Mouse (Mus musculus) c-Kit-negative CD71-positive TER-119-positive erythroid progenitor cells, embryonic 14.5 days (primary cell): Measurements from ENCODE around the gene Cfap20.
"Not testable (repeated sequence)": the region's sequence is repeated elsewhere in the genome, so short reads cannot be mapped to it uniquely, and the experiment has no call there.

ENCODE experiments used
- DNase-seq: peaks from one replicate; pipeline ENCODE4 v3.0.0-alpha.2; 2013; ENCODE audit warnings: low read depth, low spot score

Cfap20 gene

DNA sequence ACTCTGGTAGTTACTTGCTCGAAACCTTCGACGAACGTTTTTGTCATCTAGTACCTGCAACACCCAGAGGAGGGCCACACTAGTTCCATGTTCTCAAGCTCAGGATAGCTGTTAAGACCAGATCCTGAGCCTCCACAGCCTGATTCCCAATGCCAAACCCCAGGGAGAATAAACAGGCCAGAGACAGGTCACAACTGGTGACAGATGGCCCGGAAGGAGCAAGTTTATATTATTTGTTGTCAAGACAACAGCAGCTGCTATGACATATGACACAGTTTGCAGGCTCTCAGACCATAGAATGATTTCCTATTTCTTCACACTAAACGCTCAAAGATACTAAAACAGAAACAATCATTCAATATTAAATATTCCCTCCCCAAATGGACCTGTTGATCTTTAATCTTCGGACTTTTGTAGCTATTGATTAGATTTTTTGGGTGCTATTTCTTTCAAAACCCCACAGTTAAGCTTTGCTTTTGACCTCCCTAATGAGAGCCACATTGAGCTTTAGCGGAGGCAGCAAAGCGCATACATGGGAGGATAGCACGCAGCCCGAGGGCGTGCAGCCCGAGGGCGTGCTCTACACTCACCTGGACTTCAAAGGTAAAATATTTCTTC lies 12.4 kb downstream of the Cfap20 start:
- DNase-seq, result no peak

DNA sequence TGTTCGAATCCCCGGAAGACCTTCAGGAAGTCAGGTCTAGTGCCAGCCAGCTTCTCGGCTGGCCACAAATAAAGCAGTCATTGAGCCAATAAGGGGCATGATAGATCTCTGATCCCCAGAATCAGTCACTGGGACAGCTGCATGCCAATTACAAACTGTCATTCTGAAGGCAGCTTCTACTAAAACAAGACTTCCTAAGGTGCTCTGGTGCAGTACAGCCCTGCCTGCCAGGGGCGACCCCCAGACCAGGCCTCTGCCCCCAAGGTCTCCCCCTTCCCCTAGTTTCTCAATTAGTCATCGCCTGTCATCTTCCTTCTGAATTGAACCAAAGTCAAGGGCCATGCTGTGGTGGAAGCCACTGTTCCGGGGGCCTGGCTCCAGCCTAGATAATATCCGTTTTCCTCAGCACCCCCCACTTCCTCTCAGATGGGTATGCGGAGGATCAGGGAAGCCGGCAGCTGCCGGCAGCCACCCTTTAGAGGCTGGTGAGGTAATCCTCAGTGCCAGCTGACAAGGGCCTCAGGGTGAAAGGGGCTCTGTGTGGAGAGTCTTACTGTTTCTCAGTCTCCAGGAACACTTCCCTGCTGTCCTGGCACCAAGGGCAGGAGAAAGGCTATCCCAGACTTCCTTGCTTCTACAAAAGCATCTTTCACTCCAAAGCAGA lies 23.2 kb downstream of the Cfap20 start:
- no peak for DNase-seq

DNA sequence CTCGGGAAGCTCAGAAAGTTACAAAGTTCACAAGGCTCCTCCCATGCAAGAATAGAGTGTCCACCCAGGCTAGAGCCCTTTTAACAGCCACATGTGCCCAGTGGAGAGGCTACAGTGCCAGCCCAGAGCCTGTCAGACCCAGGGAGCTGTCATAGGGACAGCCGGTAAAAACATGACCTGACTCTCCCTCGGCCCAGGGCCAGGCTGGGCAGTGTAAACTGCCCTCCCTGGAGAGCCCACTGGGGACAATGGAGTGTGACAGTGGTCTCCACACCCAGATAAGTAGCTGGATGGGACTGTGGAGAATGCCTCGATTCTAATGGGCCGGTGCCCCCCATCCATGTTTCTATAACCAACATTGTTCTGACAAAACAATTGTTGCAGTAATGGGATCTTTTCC lies 25.2 kb downstream of the Cfap20 start:
- no peak for DNase-seq

DNA sequence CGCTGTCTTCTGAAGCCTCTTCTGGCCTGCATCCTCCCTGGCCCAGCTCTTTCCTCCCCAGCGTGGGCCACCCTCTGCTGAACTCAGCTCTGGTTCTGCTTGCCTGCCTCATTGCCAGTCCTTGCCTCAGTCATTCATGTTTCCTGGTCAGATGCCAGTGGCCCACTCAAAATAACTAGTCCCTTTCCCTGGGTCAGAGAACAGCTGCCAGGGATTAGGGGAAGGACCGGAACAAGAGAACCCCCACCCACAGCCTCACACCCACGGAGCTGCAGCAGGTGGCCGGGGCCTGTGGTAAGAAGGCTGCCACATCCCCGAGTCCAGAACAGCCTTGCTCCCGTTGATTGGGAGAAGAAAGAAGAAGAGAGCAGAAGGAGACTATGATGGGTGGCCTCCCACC lies 33.6 kb downstream of the Cfap20 start:
- no peak for DNase-seq

DNA sequence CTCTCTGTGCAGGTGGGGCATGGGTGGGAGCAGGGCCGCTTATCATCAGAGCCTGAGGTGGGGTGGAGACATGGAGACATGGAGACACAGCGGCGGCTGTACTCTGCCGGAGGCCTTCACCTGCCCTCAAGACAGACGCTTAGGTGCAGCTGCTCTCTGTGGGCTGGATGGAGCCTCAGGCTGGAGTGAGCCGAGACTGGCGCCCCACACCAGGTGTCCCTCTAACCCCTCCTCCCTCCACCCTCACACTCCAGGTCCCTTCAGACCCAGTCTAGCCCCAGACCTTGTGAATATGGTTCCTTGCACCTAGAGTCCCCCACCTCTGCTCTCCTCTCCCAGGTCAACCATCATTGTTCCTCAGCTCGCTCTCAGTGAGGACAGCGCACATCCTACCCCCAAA lies 35.5 kb downstream of the Cfap20 start:
- DNase-seq, result no peak

DNA sequence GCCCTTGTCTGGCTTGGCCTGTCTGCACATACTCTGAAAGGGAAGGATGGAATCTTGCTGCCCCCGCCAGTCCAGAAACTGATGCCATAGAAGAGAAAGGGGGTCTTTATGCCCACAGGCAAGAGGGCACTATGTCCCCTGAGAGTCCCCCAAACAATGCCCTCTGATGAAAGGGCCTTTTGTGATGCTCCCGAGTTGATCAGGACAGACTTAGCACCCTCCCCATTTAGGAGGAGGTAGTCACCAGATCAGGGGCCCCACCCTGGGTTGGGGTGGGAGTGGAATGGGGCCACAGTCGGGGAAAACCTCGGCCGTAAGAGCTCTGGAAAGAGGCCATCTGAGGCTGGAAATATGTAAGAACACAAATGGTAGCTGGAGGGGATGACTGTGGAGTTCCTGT lies 37.5 kb downstream of the Cfap20 start:
- DNase-seq, result no peak

DNA sequence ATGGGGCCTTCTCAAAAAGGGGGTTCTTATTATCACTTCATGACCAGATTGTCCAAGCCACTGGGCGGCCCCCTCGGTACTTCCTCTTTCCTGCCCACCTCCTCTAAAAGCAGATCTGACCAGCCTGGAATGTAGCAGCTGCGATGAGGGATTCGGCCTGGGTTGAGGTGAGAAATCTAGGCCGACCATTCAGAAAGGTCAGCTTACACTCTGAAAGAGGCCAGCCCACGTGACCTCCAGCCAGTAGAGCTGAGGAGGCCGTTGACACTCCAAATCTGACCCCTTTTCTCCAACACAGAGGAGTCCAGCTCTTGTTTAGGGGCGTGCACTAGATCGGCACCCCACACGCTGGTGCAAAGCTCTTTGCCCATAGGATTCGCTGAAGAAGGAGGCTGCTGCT lies 37.9 kb downstream of the Cfap20 start:
- DNase-seq, result no peak

DNA sequence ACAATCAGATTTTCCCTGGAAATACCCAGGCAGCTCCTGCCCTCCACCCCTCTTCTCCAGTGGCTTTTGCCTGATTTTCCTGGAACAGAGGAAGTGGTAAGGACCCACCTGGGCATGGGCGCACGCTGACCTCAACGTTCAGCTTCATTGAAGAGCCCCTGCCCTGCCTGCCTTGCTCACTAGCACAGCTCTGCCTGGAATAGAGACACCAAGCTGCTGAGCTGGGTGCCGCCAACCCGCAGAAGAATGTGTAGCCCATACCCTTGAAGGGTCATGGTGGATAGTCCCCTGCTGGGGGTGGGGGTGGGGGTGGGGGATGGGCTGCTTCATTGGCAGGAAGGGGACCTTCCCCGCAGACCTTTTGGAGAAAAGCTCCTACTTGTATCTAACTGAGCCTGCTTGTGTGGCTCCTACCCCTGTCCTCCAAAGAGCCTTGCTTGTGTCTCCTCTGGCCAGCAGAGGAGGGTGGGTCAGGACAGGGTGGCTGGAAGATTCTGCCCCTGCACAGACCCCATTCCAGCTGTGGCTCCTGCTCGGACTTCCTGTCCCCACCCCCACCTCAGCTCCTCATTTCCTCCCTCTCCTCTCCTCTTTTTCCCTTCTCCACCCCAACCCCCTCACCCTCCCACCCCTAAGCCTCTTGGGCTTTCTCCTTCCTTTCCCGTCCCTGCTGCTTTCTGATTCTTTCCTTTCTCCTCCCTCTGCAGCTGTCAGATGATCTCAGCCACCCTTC lies 39.3 kb downstream of the Cfap20 start:
- DNase-seq, result no peak

DNA sequence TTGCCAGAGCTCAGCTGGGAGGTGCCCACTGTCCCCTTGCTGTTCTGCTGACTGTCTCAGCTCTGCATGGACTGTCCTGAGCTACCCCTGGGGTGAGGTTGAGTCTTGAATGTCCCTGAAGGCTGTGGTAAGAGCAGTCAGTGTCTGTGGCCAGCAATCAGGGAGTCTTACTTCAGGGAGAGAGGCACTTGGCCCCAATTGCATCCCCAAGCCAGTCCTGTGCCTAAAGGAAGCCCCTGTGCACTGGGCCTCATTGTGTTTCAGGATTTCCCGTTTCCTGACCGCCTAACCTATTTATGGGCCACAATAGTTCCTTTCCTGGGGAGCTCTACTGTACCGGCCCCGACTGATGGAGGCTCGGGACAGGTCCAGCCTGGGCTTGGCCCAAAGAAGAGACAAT lies 42.1 kb downstream of the Cfap20 start:
- DNase-seq, result no peak

DNA sequence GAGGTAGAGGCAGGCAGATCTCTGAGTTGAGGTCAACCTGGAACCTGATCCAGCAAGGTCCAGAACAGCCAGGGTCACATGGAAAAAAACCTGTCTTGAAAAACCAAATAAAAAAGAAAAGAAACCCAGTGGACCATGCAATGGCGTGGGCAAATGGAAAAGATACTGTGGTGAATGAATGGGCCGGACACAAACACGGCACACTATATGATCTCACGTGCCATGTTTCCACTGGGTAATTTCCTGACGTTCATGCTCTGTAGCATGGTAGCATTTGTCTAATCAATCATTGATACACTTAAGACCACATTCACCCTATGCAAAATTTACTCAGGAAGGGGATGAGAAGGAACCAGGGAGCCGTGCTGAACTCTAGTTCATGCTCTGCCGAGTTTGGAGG lies 43.6 kb downstream of the Cfap20 start:
- DNase-seq, result no peak

DNA sequence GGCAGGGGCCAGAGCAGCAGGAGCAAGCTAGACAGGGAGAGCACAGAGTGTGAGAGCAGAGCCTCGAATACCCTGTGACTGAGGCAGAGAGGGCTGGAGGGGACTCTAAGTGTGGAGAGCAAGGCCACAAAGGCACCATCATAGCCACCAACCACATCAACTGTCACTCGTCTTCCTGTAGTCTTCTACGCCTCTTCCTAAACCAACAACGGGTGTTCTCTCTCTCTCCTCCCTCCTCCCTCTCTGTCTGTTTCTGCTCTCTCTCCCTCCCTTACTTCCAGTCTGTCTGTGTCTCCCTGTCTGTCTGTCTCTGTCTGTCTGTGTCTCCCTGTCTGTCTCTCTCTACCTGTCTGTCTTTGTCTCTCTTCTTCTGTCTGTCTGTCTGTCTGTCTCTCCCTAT lies 44.4 kb downstream of the Cfap20 start:
- no peak for DNase-seq

DNA sequence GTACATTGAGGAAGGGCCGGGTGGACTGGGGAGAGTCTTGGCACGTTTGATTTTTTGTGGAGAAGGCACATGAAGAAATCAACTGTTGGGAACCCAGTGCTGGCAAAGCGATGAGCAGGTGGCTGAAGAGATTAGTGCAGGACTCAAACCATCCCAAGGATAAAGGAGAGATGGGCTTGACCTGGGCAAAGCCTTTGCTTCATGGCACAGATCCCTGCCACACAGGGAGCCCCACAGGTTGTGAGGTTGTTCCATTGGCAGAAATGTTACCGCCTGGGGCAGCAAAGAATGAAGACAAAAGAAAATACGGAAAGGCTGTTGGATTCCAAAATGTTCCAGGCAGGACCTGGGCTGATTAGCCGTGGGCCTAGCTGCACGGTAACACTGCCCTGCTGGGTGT lies 46.7 kb downstream of the Cfap20 start:
- DNase-seq, result no peak

DNA sequence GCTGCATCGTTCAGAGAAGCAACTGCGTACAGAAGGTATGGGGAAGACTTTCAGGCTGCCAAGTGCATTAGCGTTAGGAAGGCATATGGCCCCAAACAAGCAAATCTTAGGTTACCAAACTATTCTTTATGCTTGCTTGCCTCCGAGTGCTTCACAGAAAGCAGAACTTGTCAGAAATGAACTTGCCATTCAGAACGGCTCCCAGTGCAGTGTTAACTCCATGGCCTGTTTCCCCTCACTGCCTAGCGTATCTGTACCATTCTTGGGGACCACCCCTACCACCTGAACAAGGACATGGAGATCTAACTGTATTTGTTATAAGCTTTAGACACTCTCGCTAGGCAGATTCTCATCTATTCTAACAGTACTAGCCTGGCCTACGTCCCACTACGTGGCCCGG lies 47.4 kb downstream of the Cfap20 start:
- DNase-seq, result no peak

DNA sequence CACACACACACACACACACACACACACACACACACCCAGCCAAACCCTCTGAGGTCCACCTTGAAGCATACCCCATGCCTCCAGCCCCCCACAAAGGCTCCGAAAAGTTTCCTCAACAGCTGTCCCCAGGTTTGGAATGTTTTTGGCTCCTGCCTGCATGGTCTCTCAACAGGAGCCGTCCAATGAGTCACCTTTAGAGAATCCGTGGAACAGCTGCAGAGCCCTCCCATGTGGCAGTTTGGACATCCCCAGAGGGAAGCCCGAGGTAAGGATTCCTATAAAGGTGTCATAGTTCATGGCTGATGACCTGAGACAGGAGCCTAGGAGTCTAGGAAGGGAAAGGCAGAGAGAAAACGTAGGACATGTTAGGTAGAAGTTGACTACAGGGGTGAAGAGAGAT lies 48.6 kb downstream of the Cfap20 start:
- no peak for DNase-seq

DNA sequence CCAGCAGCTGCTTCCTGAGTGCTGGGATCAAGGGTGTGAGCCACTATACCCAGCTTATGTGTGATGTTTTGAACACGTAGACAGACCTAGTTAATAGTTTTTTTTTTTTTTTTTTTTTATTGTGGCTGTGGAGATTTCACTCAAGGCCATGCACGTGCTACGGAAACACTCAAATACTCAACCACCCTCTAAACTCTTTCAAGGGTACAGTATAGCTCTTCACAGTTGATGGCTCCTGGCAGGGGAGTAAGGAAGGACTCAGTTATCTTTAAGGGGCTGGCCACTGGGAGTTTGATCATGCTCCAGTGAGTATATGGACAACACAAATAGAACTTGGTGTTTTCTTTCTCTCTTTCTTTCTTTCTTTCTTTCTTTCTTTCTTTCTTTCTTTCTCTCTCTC lies 50.2 kb downstream of the Cfap20 start:
- DNase-seq, result no peak

DNA sequence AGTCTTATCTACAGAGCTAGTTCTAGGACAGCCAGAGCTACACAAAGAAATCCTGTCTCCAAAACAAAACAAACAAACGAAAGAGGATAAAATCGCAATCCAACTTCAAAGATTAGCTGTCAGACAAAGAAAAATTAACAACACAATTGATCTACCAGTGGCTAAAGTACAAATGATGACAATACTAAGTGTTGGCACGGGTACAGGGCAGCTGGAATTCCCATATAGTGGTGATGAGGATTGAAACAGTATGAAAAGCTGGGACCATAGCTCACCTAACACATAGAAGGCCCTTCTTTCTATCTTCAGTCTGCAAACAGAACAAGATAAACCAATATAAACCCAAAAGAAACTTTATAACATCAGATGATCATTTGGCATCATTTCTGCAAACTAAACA lies 53.1 kb downstream of the Cfap20 start:
- no peak for DNase-seq

DNA sequence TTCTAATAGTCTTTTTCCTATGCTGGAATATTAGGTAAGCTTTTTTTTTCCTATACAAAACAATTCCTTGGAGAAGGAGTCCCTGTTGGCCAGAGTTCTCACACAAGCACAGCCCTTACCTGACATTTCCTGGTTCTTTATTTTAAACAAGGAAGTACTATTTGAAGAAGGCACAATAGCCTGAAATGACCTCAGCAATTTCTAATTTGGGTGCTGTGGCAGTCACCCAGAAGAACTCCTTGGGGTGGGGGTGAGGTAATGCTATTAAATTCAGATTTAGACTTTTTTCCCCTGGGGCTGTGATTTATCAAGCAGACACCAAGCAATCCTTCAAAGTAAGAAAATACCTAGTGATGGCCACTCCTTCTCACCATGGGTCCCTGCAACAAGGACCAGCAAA lies 53.7 kb downstream of the Cfap20 start:
- no peak for DNase-seq

DNA sequence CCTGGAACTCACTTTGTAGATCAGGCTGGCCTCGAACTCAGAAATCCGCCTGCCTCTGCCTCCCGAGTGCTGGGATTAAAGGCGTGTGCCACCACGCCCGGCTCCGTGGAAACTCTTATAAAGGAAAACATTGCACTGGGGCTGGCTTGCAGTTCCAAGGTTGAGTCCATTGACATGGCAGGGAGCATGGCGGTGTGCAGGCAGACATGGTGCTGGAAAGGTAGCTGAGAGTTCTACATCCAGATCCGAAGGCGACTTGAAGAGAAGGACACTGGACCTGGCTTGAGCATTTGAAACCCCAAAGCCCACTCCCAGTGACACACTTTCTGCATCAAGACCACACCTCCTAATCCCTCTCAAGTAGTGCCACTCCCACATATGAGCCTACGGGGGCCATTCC lies 55.7 kb downstream of the Cfap20 start:
- DNase-seq, result not testable (repeated sequence)

DNA sequence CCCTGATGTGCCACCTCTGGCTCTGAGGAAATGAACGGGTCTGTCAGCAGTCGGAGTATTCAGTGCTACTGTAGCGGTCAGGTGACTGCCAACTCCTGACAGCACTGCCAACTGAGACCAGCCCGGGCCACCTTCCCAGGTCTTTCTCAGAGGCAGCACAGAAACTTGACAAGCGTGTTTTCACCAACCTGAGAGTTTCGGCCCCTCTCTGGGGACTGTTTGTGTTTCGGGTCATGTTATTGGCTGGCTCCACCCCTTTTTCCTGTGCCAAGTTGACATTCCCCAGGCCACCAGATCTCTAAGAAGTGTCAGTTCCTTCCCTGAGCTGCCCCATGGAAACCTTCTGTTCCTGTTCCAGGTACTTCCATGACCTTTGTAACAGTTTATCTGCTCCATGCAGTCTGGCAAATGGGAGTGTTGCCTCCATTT lies 56.8 kb downstream of the Cfap20 start:
- DNase-seq, result no peak

DNA sequence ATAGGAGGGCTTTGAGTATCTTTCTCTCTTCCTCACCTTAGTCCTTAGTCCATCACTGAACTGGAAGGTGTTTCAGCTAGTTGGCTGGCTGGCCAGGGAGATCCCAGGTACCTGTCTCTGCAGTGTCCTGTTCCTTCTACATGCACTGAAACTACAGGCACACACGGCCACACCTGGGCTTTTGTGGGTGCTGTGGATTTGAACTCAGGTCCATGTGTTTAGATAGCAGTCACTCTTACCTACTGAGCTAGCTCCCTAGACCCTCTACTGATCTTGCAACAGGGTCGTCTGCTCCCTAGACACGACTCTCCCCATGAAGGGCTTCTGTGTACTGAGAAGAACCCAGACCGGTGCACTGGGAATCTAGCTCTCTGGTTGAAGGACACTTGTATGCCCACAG lies 57.6 kb downstream of the Cfap20 start:
- no peak for DNase-seq

DNA sequence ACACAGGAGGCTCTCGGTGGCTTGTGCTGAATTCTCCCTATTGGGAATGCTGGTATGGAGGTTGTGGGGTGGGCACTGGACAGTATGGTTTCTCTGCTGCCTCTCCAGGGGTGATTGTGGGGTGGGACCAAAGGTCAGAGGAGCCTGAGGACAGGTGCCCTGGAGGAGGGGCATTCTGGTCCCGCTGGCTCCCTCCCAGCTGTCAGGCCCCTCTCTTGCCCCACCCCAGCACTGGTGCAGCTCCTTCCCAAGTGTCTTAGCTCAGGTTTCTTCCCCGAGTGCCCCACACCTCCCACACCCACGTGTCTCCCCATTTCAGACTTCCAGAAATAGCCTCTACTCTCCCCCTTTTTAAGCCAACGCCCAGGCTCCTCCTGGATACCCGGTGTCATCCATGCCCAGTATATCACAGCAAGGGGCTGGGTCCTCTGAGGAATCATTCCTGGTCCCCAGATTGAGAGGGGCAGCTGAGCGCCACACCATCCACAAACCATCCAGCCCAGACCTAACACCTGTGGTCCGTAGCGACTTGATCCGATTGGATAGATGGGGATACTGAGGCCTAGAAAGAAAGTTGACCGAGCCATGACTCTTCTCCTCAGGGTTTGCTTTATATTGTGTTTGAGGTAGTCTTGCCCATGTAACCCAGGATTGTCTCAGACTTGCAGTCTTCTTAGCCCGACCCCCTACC lies 58.2 kb downstream of the Cfap20 start:
- no peak for DNase-seq

DNA sequence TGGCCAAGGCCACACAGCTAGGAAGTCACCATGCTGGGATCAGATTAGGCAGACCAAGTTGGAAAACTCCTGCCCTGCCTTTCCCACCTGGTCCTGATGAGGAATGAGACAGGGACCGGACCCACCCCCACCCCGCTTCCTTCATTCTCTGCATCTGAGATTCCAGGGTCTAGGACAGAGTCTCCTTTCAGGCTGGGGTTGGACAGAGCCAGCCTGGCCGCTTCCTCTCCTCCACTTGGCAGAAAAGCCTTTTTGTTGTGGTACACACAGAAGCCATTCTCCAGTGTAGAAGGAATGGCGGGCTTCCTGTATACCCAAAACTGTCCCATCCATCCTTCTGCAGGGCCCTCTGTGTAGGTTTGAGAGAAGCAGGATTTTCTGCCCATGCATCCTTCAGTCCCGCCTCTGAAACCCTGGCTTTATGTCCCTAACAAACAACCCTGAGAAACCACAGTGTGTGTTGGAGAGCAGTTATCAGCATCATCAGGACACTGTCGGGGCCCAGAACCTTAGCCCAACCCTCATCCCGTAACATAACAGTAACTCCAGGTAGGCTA lies 59.2 kb downstream of the Cfap20 start:
- no peak for DNase-seq
